ENCODE assay signal across 10 mouse cellular contexts in genomic region chr4:133159127-133159526, GRCm38 (mm10). TPM values are rescaled to one million over a fixed set of nuclear protein-coding genes. Genes with fewer than 3 reads are reported as not detected.
A peak's percentile ranks its signal among the peaks of the same experiment; 100 is the strongest.
DNase-seq lines count a peak whose midpoint lies in the region; ATAC-seq and TF ChIP-seq lines count a peak whose summit lies in the region.
"Had no signal": no experiment of that assay in that cellular context is flagged by ENCODE, and none has a peak within 500 bp of the region (broad histone marks: within the 10 kb centered on the region; RNA-seq: fewer than 3 reads in every experiment).

No protein-coding gene starts in this region.

- peaks cover 95% of the 10 kb centered on the region for H3K79me2 ChIP-seq in macrophage (ENCODE audit: inconsistent target)

- no peaks in the 10 kb centered on the region for H3K9me3 ChIP-seq in heart, embryonic 16.5 days (replicated peaks; ENCODE audit: control insufficient read depth, low read length)
- H3K9me3 ChIP-seq: lung, embryonic 15.5 days had no signal

- TF ChIP-seq POLR2A in cerebellum, adult 2 months (IDR thresholded peaks at IDR 0.05; ENCODE audit: borderline replicate concordance, insufficient read depth, low read length): no peak

- H3K36me3 ChIP-seq in heart, embryonic 16.5 days (ENCODE audit: control insufficient read depth, insufficient read depth): no peaks in the 10 kb centered on the region
- no peaks in the 10 kb centered on the region for H3K36me3 ChIP-seq in macrophage (ENCODE audit: inconsistent target)

- H3K4me3 ChIP-seq in heart, embryonic 16.5 days (ENCODE audit: low read length): no peak overlapping the region
- no peak overlapping the region for H3K4me3 ChIP-seq in macrophage (ENCODE audit: inconsistent target)
- no peak overlapping the region for H3K4me3 ChIP-seq in cerebellum, adult 2 months (replicated peaks; ENCODE audit: insufficient read depth, low read depth, low read length)
- H3K4me3 ChIP-seq: lung, embryonic 15.5 days had no signal

- no peak overlapping the region for H3K9ac ChIP-seq in heart, embryonic 16.5 days (ENCODE audit: low read length)
- H3K9ac ChIP-seq: lung, embryonic 15.5 days had no signal

- H3K27me3 ChIP-seq in heart, embryonic 16.5 days (ENCODE audit: control insufficient read depth, insufficient read depth, low read length): no peaks in the 10 kb centered on the region
- no peaks in the 10 kb centered on the region for H3K27me3 ChIP-seq in cerebellum, adult 2 months (ENCODE audit: control insufficient read depth, insufficient read depth, low read length)
- H3K27me3 ChIP-seq: lung, embryonic 15.5 days had no signal

- 55% methylated on average over 6 of the region's 6 CpGs for WGBS in heart, embryonic 16.5 days
- WGBS in macrophage (ENCODE audit: missing documents): 28% methylated on average over 6 of the region's 6 CpGs
- 75% methylated on average over 6 of the region's 6 CpGs for WGBS in cerebellum, adult 2 months

- no peak overlapping the region for H3K4me2 ChIP-seq in heart, embryonic 16.5 days (ENCODE audit: low read depth, low read length)
- H3K4me2 ChIP-seq: lung, embryonic 15.5 days had no signal

- H3K4me1 ChIP-seq in heart, embryonic 16.5 days (ENCODE audit: control insufficient read depth, insufficient read depth, low read length): peaks cover 36% of the 10 kb centered on the region
- H3K4me1 ChIP-seq in cerebellum, adult 2 months (ENCODE audit: control insufficient read depth, insufficient read depth, low read length): peaks cover 11% of the 10 kb centered on the region

- peak overlapping the region; percentile 61 for H3K27ac ChIP-seq in heart, embryonic 16.5 days (ENCODE audit: low read length)
- peak overlapping the region; percentile 91 for H3K27ac ChIP-seq in macrophage
- H3K27ac ChIP-seq in cerebellum, adult 2 months (ENCODE audit: insufficient read depth, low read length): no peak overlapping the region
- H3K27ac ChIP-seq: lung, embryonic 15.5 days had no signal

- no peak for TF ChIP-seq CTCF in cerebellum, adult 2 months (IDR thresholded peaks at IDR 0.05; ENCODE audit: borderline replicate concordance, insufficient read depth, low read depth, low read length)

- no peak for DNase-seq in heart, postnatal 4 days
- peak; percentile 87 for DNase-seq in 416B (ENCODE audit: low read depth)
- DNase-seq in frontal cortex, postnatal 10 days (ENCODE audit: low spot score in 2 of 2): no peak
- DNase-seq in cerebellum, adult 2 months: no peak
- DNase-seq in cerebellum, adult 18-20 months: no peak
- DNase-seq: kidney, adult 9 months had no signal

- ATAC-seq in heart, embryonic 16.5 days (replicated peaks; ENCODE audit: extremely low read depth, insufficient read depth, low FRiP score): no peak
- ATAC-seq in activated CD4-positive, CD25-positive, alpha-beta regulatory T cell, adult 4 months: peak; percentile 90

RNA-seq across cellular contexts. Expression of gene Wasf2, which starts 28.8 kb away (rescaled TPM):
- polyA plus RNA-seq in heart, embryonic 16.5 days (2015; fragmentation: Nextera tagmentation; extraction: Ambion mirVana): 45.0 and 66.3 TPM in 2 replicates
- total RNA-seq in heart, postnatal 4 days (2021): 100 to 1,000 TPM; 141 to 149 TPM
- polyA plus RNA-seq in activated CD4-positive, CD25-positive, alpha-beta regulatory T cell, adult 4 months (2017; shearing (Covaris generic)): 100 to 1,000 TPM in 1 of 2 experiments, 10 to 100 TPM in 1; 83.0 to 104 TPM
- 100 to 1,000 TPM in 21 of 26 experiments, 10 to 100 TPM in 5; 72.9 to 153 (median 117) TPM for total RNA-seq in macrophage (2018; cell fraction: chromatin; rRNA removed)
- 100 to 1,000 TPM; 107 to 139 (median 117) TPM for total RNA-seq in macrophage (2018; cell fraction: cytosol; rRNA removed)
- total RNA-seq in macrophage (2018; cell fraction: nucleus; rRNA removed): 100 to 1,000 TPM in 13 of 26 experiments, 10 to 100 TPM in 13; 73.3 to 148 (median 98.6) TPM
- 68.1 to 117 TPM (median 91.5 TPM) in 3 replicates for polyA plus RNA-seq in macrophage (2018)
- 15.0 and 16.3 TPM in 2 replicates for polyA plus RNA-seq in cerebellum, adult 2 months (2012; rRNA removed)

RNA-seq across cellular contexts. Expression of gene Cd164l2, which starts 52.8 kb away (rescaled TPM):
- polyA plus RNA-seq in heart, embryonic 16.5 days (2015; fragmentation: Nextera tagmentation; extraction: Ambion mirVana): 0.66 TPM in 1 of 2 replicates, not detected in the other
- not detected for total RNA-seq in heart, postnatal 4 days (2021)
- polyA plus RNA-seq in activated CD4-positive, CD25-positive, alpha-beta regulatory T cell, adult 4 months (2017; shearing (Covaris generic)): not detected
- total RNA-seq in macrophage (2018; cell fraction: chromatin; rRNA removed): not detected
- not detected for total RNA-seq in macrophage (2018; cell fraction: cytosol; rRNA removed)
- 1 to 10 TPM in 1 of 26 experiments, under 1 TPM in 2, not detected in 23; 0.85 to 3.4 (median 0.88) TPM for total RNA-seq in macrophage (2018; cell fraction: nucleus; rRNA removed)
- not detected in 3 replicates for polyA plus RNA-seq in macrophage (2018)
- 7.4 and 10.9 TPM in 2 replicates for polyA plus RNA-seq in cerebellum, adult 2 months (2012; rRNA removed)

RNA-seq across cellular contexts. Expression of gene Gpr3, which starts 53.2 kb away (rescaled TPM):
- polyA plus RNA-seq in heart, embryonic 16.5 days (2015; fragmentation: Nextera tagmentation; extraction: Ambion mirVana): 0.14 and 0.29 TPM in 2 replicates
- total RNA-seq in heart, postnatal 4 days (2021): under 1 TPM; 0.20 to 0.45 TPM
- polyA plus RNA-seq in activated CD4-positive, CD25-positive, alpha-beta regulatory T cell, adult 4 months (2017; shearing (Covaris generic)): not detected
- total RNA-seq in macrophage (2018; cell fraction: chromatin; rRNA removed): not detected
- total RNA-seq in macrophage (2018; cell fraction: cytosol; rRNA removed): under 1 TPM in 1 of 26 experiments, not detected in 25; 0.07 TPM
- under 1 TPM in 1 of 26 experiments, not detected in 25; 0.59 TPM for total RNA-seq in macrophage (2018; cell fraction: nucleus; rRNA removed)
- not detected in 3 replicates for polyA plus RNA-seq in macrophage (2018)
- 10.1 and 10.9 TPM in 2 replicates for polyA plus RNA-seq in cerebellum, adult 2 months (2012; rRNA removed)
